Mouse (Mus musculus): Measurements from ENCODE around the gene Tenm2.

- TF ChIP-seq CTCF (IDR thresholded peaks at IDR 0.05 in 2 of 3, conservative IDR thresholded peaks at IDR 0.05 in 1 of 3; ENCODE audit: control insufficient read depth in 1 of 3, insufficient read depth in 1 of 3, low read depth in 2 of 3, low read length in 3 of 3, poor library complexity in 1 of 3, severe bottlenecking in 1 of 3) (no peak), TAL1 (IDR thresholded peaks at IDR 0.05; ENCODE audit: low read length) (no peak), ZMIZ1 (IDR thresholded peaks at IDR 0.05; ENCODE audit: low read depth, low read length) (no peak), MAX (IDR thresholded peaks at IDR 0.05; ENCODE audit: low read length) (no peak)
Observed at GRCm38 (mm10) chr11:36415244-36415643, 820.5 kb downstream of the Tenm2 start.

Measured in MEL (cell line).